ENCODE assay signal across 9 mouse cellular contexts in genomic region chr8:3417455-3417854, GRCm38 (mm10). TPM values are rescaled to one million over a fixed set of nuclear protein-coding genes. Genes with fewer than 3 reads are reported as not detected.
A peak's percentile ranks its signal among the peaks of the same experiment; 100 is the strongest.
DNase-seq lines count a peak whose midpoint lies in the region; ATAC-seq lines count a peak whose summit lies in the region.
"Had no signal": no experiment of that assay in that cellular context is flagged by ENCODE, and none has a peak within 500 bp of the region (broad histone marks: within the 10 kb centered on the region; RNA-seq: fewer than 3 reads in every experiment).

No protein-coding gene starts in this region.

- ATAC-seq in heart, embryonic 12.5 days (ENCODE audit: insufficient number of reproducible peaks, low FRiP score) = no peak
- ATAC-seq in intestine, embryonic 14.5 days (replicated peaks; ENCODE audit: low FRiP score, low TSS enrichment, low read depth) = 0 out of 2 replicates have a peak, but pooled peaks have one; percentile 29
- ATAC-seq in midbrain, embryonic 14.5 days (ENCODE audit: low FRiP score, low TSS enrichment) = peak; percentile 49; the same call in 1 of the 2 replicates

- H3K4me3 ChIP-seq in heart, embryonic 12.5 days = no peak overlapping the region
- no peak overlapping the region for H3K4me3 ChIP-seq in intestine, embryonic 14.5 days (ENCODE audit: low read depth, low read length)
- H3K4me3 ChIP-seq in midbrain, embryonic 14.5 days (replicated peaks; ENCODE audit: low read depth, low read length) = no peak overlapping the region

- H3K27ac ChIP-seq in heart, embryonic 12.5 days (ENCODE audit: poor library complexity, severe bottlenecking) = peak overlapping the region; percentile 78
- no peak overlapping the region for H3K27ac ChIP-seq in intestine, embryonic 14.5 days (ENCODE audit: low read depth)
- peak overlapping the region; percentile 52 for H3K27ac ChIP-seq in midbrain, embryonic 14.5 days (replicated peaks; ENCODE audit: low read depth, low read length)

- peak overlapping the region; percentile 38 for H3K4me2 ChIP-seq in heart, embryonic 12.5 days
- no peak overlapping the region for H3K4me2 ChIP-seq in intestine, embryonic 14.5 days (ENCODE audit: low read length)
- H3K4me2 ChIP-seq in midbrain, embryonic 14.5 days (ENCODE audit: low read length) = 0 out of 2 replicates have a peak overlapping the region, but pooled peaks have one; percentile 2

- H3K36me3 ChIP-seq in heart, embryonic 12.5 days = no peaks in the 10 kb centered on the region
- H3K36me3 ChIP-seq in intestine, embryonic 14.5 days (ENCODE audit: control insufficient read depth, insufficient read depth, low read length) = no peaks in the 10 kb centered on the region
- H3K36me3 ChIP-seq in midbrain, embryonic 14.5 days (ENCODE audit: control insufficient read depth, insufficient read depth, low read length) = no peaks in the 10 kb centered on the region

- H3K4me1 ChIP-seq in heart, embryonic 12.5 days (replicated peaks) = peaks cover 74% of the 10 kb centered on the region
- peaks cover 7% of the 10 kb centered on the region for H3K4me1 ChIP-seq in intestine, embryonic 14.5 days (replicated peaks; ENCODE audit: control insufficient read depth, insufficient read depth, low read length)
- peaks cover 35% of the 10 kb centered on the region for H3K4me1 ChIP-seq in midbrain, embryonic 14.5 days (ENCODE audit: control insufficient read depth, insufficient read depth, low read length)

- H3K9me3 ChIP-seq in heart, embryonic 12.5 days (replicated peaks) = no peaks in the 10 kb centered on the region
- H3K9me3 ChIP-seq in intestine, embryonic 14.5 days (ENCODE audit: control insufficient read depth, low read length) = no peaks in the 10 kb centered on the region
- H3K9me3 ChIP-seq in midbrain, embryonic 14.5 days (ENCODE audit: control insufficient read depth, low read length) = no peaks in the 10 kb centered on the region

- DNase-seq in heart, adult 11 months = no peak
- peak; percentile 74 for DNase-seq in embryo, embryonic 11 days
- DNase-seq in intestine, embryonic 14.5 days (ENCODE audit: low spot score) = no peak
- DNase-seq in midbrain, embryonic 14.5 days = peak; percentile 75
- DNase-seq in spleen, postnatal 10 days (ENCODE audit: low spot score in 2 of 2) = no peak
- DNase-seq in layer of hippocampus, adult 9-11 months = no peak
- DNase-seq in lung, adult 18-20 months = no peak

- H3K27me3 ChIP-seq in heart, embryonic 12.5 days (replicated peaks) = no peaks in the 10 kb centered on the region
- no peaks in the 10 kb centered on the region for H3K27me3 ChIP-seq in intestine, embryonic 14.5 days (replicated peaks; ENCODE audit: control insufficient read depth, insufficient read depth, low read length)
- no peaks in the 10 kb centered on the region for H3K27me3 ChIP-seq in midbrain, embryonic 14.5 days (ENCODE audit: control insufficient read depth, insufficient read depth, low read length)
- H3K27me3 ChIP-seq: CH12.LX had no signal

- 9% methylated on average over 8 of the region's 8 CpGs for WGBS in heart, embryonic 12.5 days
- 19% methylated on average over 8 of the region's 8 CpGs for WGBS in intestine, embryonic 14.5 days
- 4% methylated on average over 8 of the region's 8 CpGs for WGBS in midbrain, embryonic 14.5 days

- H3K9ac ChIP-seq in heart, embryonic 12.5 days = peak overlapping the region; percentile 35
- H3K9ac ChIP-seq in intestine, embryonic 14.5 days (ENCODE audit: low read length) = no peak overlapping the region
- H3K9ac ChIP-seq in midbrain, embryonic 14.5 days (replicated peaks; ENCODE audit: low read length) = no peak overlapping the region

RNA-seq across cellular contexts. Expression of gene Arhgef18, which starts 24.6 kb away (rescaled TPM):
- 7.1 and 8.2 TPM in 2 replicates for polyA plus RNA-seq in heart, embryonic 12.5 days (2016; fragmentation: Nextera tagmentation; extraction: Ambion mirVana)
- polyA plus RNA-seq in intestine, embryonic 14.5 days (2014; fragmentation: Nextera tagmentation; extraction: Ambion mirVana) = 8.6 and 10.7 TPM in 2 replicates
- polyA plus RNA-seq in midbrain, embryonic 14.5 days (2014; fragmentation: Nextera tagmentation; extraction: Ambion mirVana) = 12.5 and 13.2 TPM in 2 replicates

RNA-seq across cellular contexts. Expression of gene Pex11g, which starts 50.0 kb away (rescaled TPM):
- polyA plus RNA-seq in heart, embryonic 12.5 days (2016; fragmentation: Nextera tagmentation; extraction: Ambion mirVana) = 4.9 and 5.1 TPM in 2 replicates
- 4.2 and 5.1 TPM in 2 replicates for polyA plus RNA-seq in intestine, embryonic 14.5 days (2014; fragmentation: Nextera tagmentation; extraction: Ambion mirVana)
- 3.2 and 3.9 TPM in 2 replicates for polyA plus RNA-seq in midbrain, embryonic 14.5 days (2014; fragmentation: Nextera tagmentation; extraction: Ambion mirVana)

RNA-seq across cellular contexts. Expression of gene Tex45, which starts 53.2 kb away (rescaled TPM):
- polyA plus RNA-seq in heart, embryonic 12.5 days (2016; fragmentation: Nextera tagmentation; extraction: Ambion mirVana) = not detected in 2 replicates
- 0.12 TPM in 1 of 2 replicates, not detected in the other for polyA plus RNA-seq in intestine, embryonic 14.5 days (2014; fragmentation: Nextera tagmentation; extraction: Ambion mirVana)
- polyA plus RNA-seq in midbrain, embryonic 14.5 days (2014; fragmentation: Nextera tagmentation; extraction: Ambion mirVana) = 0.18 and 0.58 TPM in 2 replicates

Comparison
In these comparisons a context has a peak if more than half of its experiments do, and no peak if none do; other contexts are left out.
1. DNase-seq: peak in embryo, embryonic 11 days (single experiment) and midbrain, embryonic 14.5 days (single experiment); none in heart, adult 11 months (single experiment), intestine, embryonic 14.5 days (single experiment), spleen, postnatal 10 days (0 of 2), layer of hippocampus, adult 9-11 months (single experiment) and lung, adult 18-20 months (0 of 2).